Mouse (Mus musculus) intestine, embryonic 15.5 days (tissue): ENCODE measurements at regions not wholly inside any gene's neighbourhood (a gene's known extent, or its start where the extent isn't known, plus 50 kb on each side); places are given as distances from the start of the nearest gene placed in this dataset.

Experiments
- ATAC-seq: fragments of 200-750 bp; cut with Nextera tagmentation; 2 replicates; pipeline ENCODE4 v1.8.0; 2017; ENCODE audit warnings: moderate TSS enrichment, moderate library complexity
- H3K27ac ChIP-seq: fragments of 300-500 bp; sonication (generic); 2 replicates; pipeline ENCODE4 v1.5.1; 2015; ENCODE audit warnings: mild to moderate bottlenecking, inconsistent platforms
- H3K27me3 ChIP-seq: fragments of 300-500 bp; sonication (generic); replicated peaks from 2 replicates; pipeline ENCODE4 v1.6.1; 2015; ENCODE audit warnings: inconsistent platforms
- H3K36me3 ChIP-seq: fragments of 300-500 bp; sonication (generic); 2 replicates; pipeline ENCODE4 v1.6.1; 2015; ENCODE audit warnings: inconsistent platforms
- H3K4me1 ChIP-seq: fragments of 300-500 bp; sonication (generic); replicated peaks from 2 replicates; pipeline ENCODE4 v1.6.1; 2015; ENCODE audit warnings: inconsistent platforms
- H3K4me2 ChIP-seq: fragments of 300-500 bp; sonication (generic); replicated peaks from 2 replicates; pipeline ENCODE4 v1.6.1; 2015; ENCODE audit warnings: mild to moderate bottlenecking, inconsistent platforms
- H3K4me3 ChIP-seq: fragments of 300-500 bp; sonication (generic); replicated peaks from 2 replicates; pipeline ENCODE4 v1.5.1; 2015; ENCODE audit warnings: inconsistent platforms
- H3K9ac ChIP-seq: fragments of 300-500 bp; sonication (generic); 2 replicates; pipeline ENCODE4 v1.6.1; 2015; ENCODE audit warnings: inconsistent platforms
- H3K9me3 ChIP-seq: fragments of 300-500 bp; sonication (generic); 2 replicates; pipeline ENCODE4 v1.6.1; 2016; ENCODE audit warnings: inconsistent platforms
- WGBS: fragments of 180-500 bp; shearing (Covaris S2); methylation state at CpG from one replicate; pipeline ENCODE4 v1.1.7; 2015; 5-methylcytosine and 5-hydroxymethylcytosine counted together

GRCm38 (mm10) chr10:96847433-96848165 is 230.8 kb downstream of the Btg1 start:
- no peak for ATAC-seq
- H3K36me3 ChIP-seq = no peaks in the 10 kb centered on the region
- H3K27ac ChIP-seq = no peak overlapping the region
- WGBS = 80% methylated on average over 5 of the region's 5 CpGs
- H3K9me3 ChIP-seq = no peaks in the 10 kb centered on the region
- H3K27me3 ChIP-seq = no peaks in the 10 kb centered on the region
- no peaks in the 10 kb centered on the region for H3K4me1 ChIP-seq
- H3K4me2 ChIP-seq = no peak overlapping the region
- no peak overlapping the region for H3K9ac ChIP-seq
- no peak overlapping the region for H3K4me3 ChIP-seq

- ATAC-seq = no peak
- no peak overlapping the region for H3K4me3 ChIP-seq
- 89% methylated on average over 2 of the region's 2 CpGs for WGBS
These were observed 231.7 kb downstream of the Btg1 start for GRCm38 (mm10) chr10:96848496-96848895.

GRCm38 (mm10) chr10:96860366-96860765 is 243.6 kb downstream of the Btg1 start:
- H3K27ac ChIP-seq = no peak overlapping the region
- no peak overlapping the region for H3K4me3 ChIP-seq
- H3K4me1 ChIP-seq = no peaks in the 10 kb centered on the region
- H3K27me3 ChIP-seq = no peaks in the 10 kb centered on the region
- H3K36me3 ChIP-seq = no peaks in the 10 kb centered on the region
- H3K9ac ChIP-seq = no peak overlapping the region
- H3K4me2 ChIP-seq = no peak overlapping the region
- 68% methylated on average over 2 of the region's 2 CpGs for WGBS
- no peak for ATAC-seq
- no peaks in the 10 kb centered on the region for H3K9me3 ChIP-seq

More at GRCm38 (mm10) chr10:96848496-96848895, 231.7 kb downstream of the Btg1 start:
- H3K4me2 ChIP-seq = no peak overlapping the region
- no peaks in the 10 kb centered on the region for H3K27me3 ChIP-seq
- H3K27ac ChIP-seq = no peak overlapping the region
- H3K4me1 ChIP-seq = no peaks in the 10 kb centered on the region
- H3K9me3 ChIP-seq = no peaks in the 10 kb centered on the region
- no peak overlapping the region for H3K9ac ChIP-seq
- H3K36me3 ChIP-seq = no peaks in the 10 kb centered on the region

GRCm38 (mm10) chr10:96863230-96863629 is 246.4 kb downstream of the Btg1 start:
- H3K9me3 ChIP-seq = no peaks in the 10 kb centered on the region
- no peaks in the 10 kb centered on the region for H3K4me1 ChIP-seq
- H3K4me2 ChIP-seq = no peak overlapping the region
- H3K9ac ChIP-seq = no peak overlapping the region
- no peak overlapping the region for H3K4me3 ChIP-seq
- no peaks in the 10 kb centered on the region for H3K36me3 ChIP-seq
- no peaks in the 10 kb centered on the region for H3K27me3 ChIP-seq
- H3K27ac ChIP-seq = no peak overlapping the region
- 84% methylated on average over 8 of the region's 8 CpGs for WGBS
- no peak for ATAC-seq

GRCm38 (mm10) chr10:96866468-96866867 is 249.7 kb downstream of the Btg1 start:
- 67% methylated on average over 3 of the region's 3 CpGs for whole genome bisulfite sequencing
- no peak for ATAC-seq
- Histone ChIP-seq H3K27me3 (no peaks in the 10 kb centered on the region), H3K9me3 (no peaks in the 10 kb centered on the region), H3K27ac (no peak overlapping the region), H3K9ac (no peak overlapping the region), H3K4me2 (no peak overlapping the region), H3K36me3 (no peaks in the 10 kb centered on the region), H3K4me3 (no peak overlapping the region), H3K4me1 (no peaks in the 10 kb centered on the region)

GRCm38 (mm10) chr10:96871559-96872160 is 254.9 kb downstream of the Btg1 start:
- Histone ChIP-seq H3K4me1 (no peaks in the 10 kb centered on the region), H3K9me3 (no peaks in the 10 kb centered on the region), H3K9ac (no peak overlapping the region), H3K36me3 (no peaks in the 10 kb centered on the region), H3K4me2 (no peak overlapping the region), H3K27me3 (no peaks in the 10 kb centered on the region), H3K27ac (no peak overlapping the region), H3K4me3 (no peak overlapping the region)
- WGBS = 82% methylated on average over 7 of the region's 7 CpGs
- ATAC-seq = no peak

- H3K27me3 ChIP-seq = no peaks in the 10 kb centered on the region
- H3K4me1 ChIP-seq = no peaks in the 10 kb centered on the region
- no peak overlapping the region for H3K27ac ChIP-seq
- no peak for ATAC-seq
- 100% methylated on average over 1 of the region's 1 CpGs for WGBS
- H3K36me3 ChIP-seq = no peaks in the 10 kb centered on the region
- no peaks in the 10 kb centered on the region for H3K9me3 ChIP-seq
- H3K9ac ChIP-seq = no peak overlapping the region
- no peak overlapping the region for H3K4me2 ChIP-seq
- H3K4me3 ChIP-seq = no peak overlapping the region
These were observed 257.8 kb downstream of the Btg1 start for GRCm38 (mm10) chr10:96874646-96875045.

- Histone ChIP-seq H3K4me1 (no peaks in the 10 kb centered on the region), H3K27me3 (no peaks in the 10 kb centered on the region), H3K9ac (no peak overlapping the region), H3K4me3 (no peak overlapping the region), H3K4me2 (no peak overlapping the region), H3K9me3 (no peaks in the 10 kb centered on the region), H3K36me3 (no peaks in the 10 kb centered on the region), H3K27ac (no peak overlapping the region)
- ATAC-seq = no peak
- WGBS = 48% methylated on average over 3 of the region's 3 CpGs
These were observed 258.9 kb downstream of the Btg1 start for GRCm38 (mm10) chr10:96875676-96876075.

GRCm38 (mm10) chr10:96879425-96879824 is 262.6 kb downstream of the Btg1 start:
- Histone ChIP-seq H3K9ac (no peak overlapping the region), H3K36me3 (no peaks in the 10 kb centered on the region), H3K27me3 (no peaks in the 10 kb centered on the region), H3K27ac (no peak overlapping the region), H3K4me3 (no peak overlapping the region), H3K4me2 (no peak overlapping the region), H3K4me1 (no peaks in the 10 kb centered on the region), H3K9me3 (no peaks in the 10 kb centered on the region)
- no peak for ATAC-seq
- 93% methylated on average over 2 of the region's 2 CpGs for WGBS

GRCm38 (mm10) chr10:96880771-96881170 is 264.0 kb downstream of the Btg1 start:
- H3K4me1 ChIP-seq = no peaks in the 10 kb centered on the region
- no peaks in the 10 kb centered on the region for H3K36me3 ChIP-seq
- no peaks in the 10 kb centered on the region for H3K27me3 ChIP-seq
- H3K4me2 ChIP-seq = no peak overlapping the region
- no peak overlapping the region for H3K27ac ChIP-seq
- 75% methylated on average over 5 of the region's 5 CpGs for WGBS
- H3K9ac ChIP-seq = no peak overlapping the region
- H3K4me3 ChIP-seq = no peak overlapping the region
- ATAC-seq = no peak
- H3K9me3 ChIP-seq = no peaks in the 10 kb centered on the region

- H3K9me3 ChIP-seq = no peaks in the 10 kb centered on the region
- no peaks in the 10 kb centered on the region for H3K4me1 ChIP-seq
- no peaks in the 10 kb centered on the region for H3K36me3 ChIP-seq
- H3K4me2 ChIP-seq = no peak overlapping the region
- H3K27me3 ChIP-seq = no peaks in the 10 kb centered on the region
- H3K9ac ChIP-seq = no peak overlapping the region
- 86% methylated on average over 5 of the region's 5 CpGs for WGBS
- ATAC-seq = no peak
- H3K27ac ChIP-seq = no peak overlapping the region
- H3K4me3 ChIP-seq = no peak overlapping the region
These were observed 264.4 kb downstream of the Btg1 start for GRCm38 (mm10) chr10:96881212-96881611.

- ATAC-seq = no peak
- no peaks in the 10 kb centered on the region for H3K36me3 ChIP-seq
- H3K9ac ChIP-seq = no peak overlapping the region
- no peaks in the 10 kb centered on the region for H3K27me3 ChIP-seq
- H3K27ac ChIP-seq = no peak overlapping the region
- WGBS = 82% methylated on average over 2 of the region's 2 CpGs
- H3K4me1 ChIP-seq = no peaks in the 10 kb centered on the region
- H3K9me3 ChIP-seq = no peaks in the 10 kb centered on the region
- H3K4me2 ChIP-seq = no peak overlapping the region
- H3K4me3 ChIP-seq = no peak overlapping the region
These were observed 264.9 kb downstream of the Btg1 start for GRCm38 (mm10) chr10:96881660-96882059.

GRCm38 (mm10) chr10:96901150-96901549 is 284.3 kb downstream of the Btg1 start:
- no peak for ATAC-seq
- H3K9ac ChIP-seq = no peak overlapping the region
- no peak overlapping the region for H3K4me2 ChIP-seq
- H3K27ac ChIP-seq = no peak overlapping the region
- no peak overlapping the region for H3K4me3 ChIP-seq
- no peaks in the 10 kb centered on the region for H3K27me3 ChIP-seq
- WGBS = 83% methylated on average over 1 of the region's 1 CpGs
- no peaks in the 10 kb centered on the region for H3K36me3 ChIP-seq
- H3K4me1 ChIP-seq = no peaks in the 10 kb centered on the region
- H3K9me3 ChIP-seq = no peaks in the 10 kb centered on the region
